Mouse (Mus musculus) heart, adult 2 months (tissue): ENCODE measurements around the gene Bpnt1.

Source experiments
- CTCF ChIP-seq: fragments of 200-600 bp; IDR thresholded peaks from 2 replicates; pipeline ENCODE4 v1.8.1; 2022; ENCODE audit warnings: antibody characterized with exemption, mild to moderate bottlenecking, moderate library complexity
- EP300 ChIP-seq: fragments of 200-500 bp; IDR thresholded peaks from 2 replicates; pipeline ENCODE4 v1.6.1; 2011; ENCODE audit warnings: low read depth, low read length, control low read depth; ENCODE audit not compliant: insufficient read depth
- POLR2A ChIP-seq: fragments of 200-500 bp; IDR thresholded peaks from 2 replicates; pipeline ENCODE4 v1.6.1; 2011; ENCODE audit warnings: mild to moderate bottlenecking, low read depth, low read length, control low read depth; ENCODE audit not compliant: insufficient read depth

GRCm38 (mm10) chr1:185405921-185406320 lies 74.0 kb downstream of the Bpnt1 start:
- no peak for TF ChIP-seq CTCF
- TF ChIP-seq POLR2A = no peak
- no peak for TF ChIP-seq EP300
